Mouse (Mus musculus) embryonic facial prominence, embryonic 11.5 days (tissue): Measurements from ENCODE around the gene Ptpn6. TPM values are rescaled to one million over a fixed set of nuclear protein-coding genes. Genes with fewer than 3 reads are reported as not detected.

ENCODE experiments used
- ATAC-seq: fragments of 200-750 bp; cut with Nextera tagmentation; replicated peaks from 2 replicates; pipeline ENCODE4 v1.8.0; 2017; ENCODE audit warnings: low read depth; ENCODE audit not compliant: insufficient number of reproducible peaks, low FRiP score, low TSS enrichment
- DNase-seq: peaks from one replicate; pipeline ENCODE4 v3.0.0-alpha.2; 2015; ENCODE audit warnings: low spot score
- H3K27ac ChIP-seq: fragments of 300-500 bp; sonication (generic); replicated peaks from 2 replicates; pipeline ENCODE4 v1.5.1; 2014; ENCODE audit warnings: mild to moderate bottlenecking, low read depth, low read length, control low read depth
- H3K27me3 ChIP-seq: fragments of 300-500 bp; sonication (generic); 2 replicates; pipeline ENCODE4 v1.6.1; 2014; ENCODE audit warnings: mild to moderate bottlenecking, low read length, moderate library complexity, mixed read lengths; ENCODE audit not compliant: control insufficient read depth, insufficient read depth
- H3K36me3 ChIP-seq: fragments of 300-500 bp; sonication (generic); replicated peaks from 2 replicates; pipeline ENCODE4 v1.6.1; 2014; ENCODE audit warnings: low read depth, mild to moderate bottlenecking, low read length, moderate library complexity, mixed read lengths; ENCODE audit not compliant: control insufficient read depth, insufficient read depth
- H3K4me1 ChIP-seq: fragments of 300-500 bp; sonication (generic); 2 replicates; pipeline ENCODE4 v1.6.1; 2014; ENCODE audit warnings: low read length, mixed read lengths; ENCODE audit not compliant: control insufficient read depth, insufficient read depth
- H3K4me2 ChIP-seq: fragments of 300-500 bp; sonication (generic); 2 replicates; pipeline ENCODE4 v1.6.1; 2014; ENCODE audit warnings: low read depth, mild to moderate bottlenecking, control low read depth, low read length, moderate library complexity
- H3K4me3 ChIP-seq: fragments of 300-500 bp; sonication (generic); 2 replicates; pipeline ENCODE4 v1.5.1; 2014; ENCODE audit warnings: low read depth, low read length, control low read depth
- H3K9ac ChIP-seq: fragments of 300-500 bp; sonication (generic); replicated peaks from 2 replicates; pipeline ENCODE4 v1.6.1; 2014; ENCODE audit warnings: mild to moderate bottlenecking, control low read depth, low read length
- H3K9me3 ChIP-seq: fragments of 300-500 bp; sonication (generic); replicated peaks from 2 replicates; pipeline ENCODE4 v1.6.1; 2016; ENCODE audit warnings: mild to moderate bottlenecking, low read length, inconsistent platforms, mixed read lengths; ENCODE audit not compliant: control insufficient read depth
- WGBS: fragments of 180-500 bp; shearing (Covaris S2); extraction: QIAGEN DNeasy Blood & Tissue Kit; methylation state at CpG from one replicate; pipeline ENCODE4 v1.1.7; 2014; 5-methylcytosine and 5-hydroxymethylcytosine counted together
- polyA plus RNA-seq: library from polyadenylated mRNA; unstranded; fragments of >200 nt; fragmentation: Nextera tagmentation; extraction: Ambion mirVana; gene quantifications from 2 replicates; pipeline ENCODE4 v1.2.1, GENCODE M21; 2014

The Ptpn6 gene
- polyA plus RNA-seq, 1 experiment from 2014 or later: 6.0 TPM

GRCm38 (mm10) chr6:124720904-124721303 is 17.6 kb downstream of the Ptpn6 start:
- no peak overlapping the region for H3K27ac ChIP-seq
- peaks cover 2% of the 10 kb centered on the region for H3K36me3 ChIP-seq
- no peaks in the 10 kb centered on the region for H3K27me3 ChIP-seq
- H3K4me2 ChIP-seq: no peak overlapping the region
- H3K9me3 ChIP-seq: no peaks in the 10 kb centered on the region
- H3K9ac ChIP-seq: no peak overlapping the region
- no peak for ATAC-seq
- H3K4me1 ChIP-seq: no peaks in the 10 kb centered on the region
- no peak for DNase-seq
- 79% methylated on average over 11 of the region's 11 CpGs for WGBS
- no peak overlapping the region for H3K4me3 ChIP-seq

GRCm38 (mm10) chr6:124719354-124719978 is 19.0 kb downstream of the Ptpn6 start:
- Histone ChIP-seq H3K36me3 (peaks cover 7% of the 10 kb centered on the region), H3K4me2 (peak overlapping the region; percentile 16; the same call in 1 of the 2 replicates), H3K9me3 (no peaks in the 10 kb centered on the region), H3K9ac (peak overlapping the region; percentile 34; the same call in 1 of the 2 replicates), H3K27me3 (no peaks in the 10 kb centered on the region), H3K4me1 (no peaks in the 10 kb centered on the region), H3K27ac (no peak overlapping the region), H3K4me3 (peak overlapping the region; percentile 14; the same call in 1 of the 2 replicates)
- ATAC-seq: no peak
- 73% methylated on average over 7 of the region's 7 CpGs for WGBS
- no peak for DNase-seq

- H3K36me3 ChIP-seq: peaks cover 10% of the 10 kb centered on the region
- H3K4me3 ChIP-seq: peak overlapping the region; percentile 18
- H3K9ac ChIP-seq: peak overlapping the region; percentile 34
- H3K27me3 ChIP-seq: no peaks in the 10 kb centered on the region
- no peaks in the 10 kb centered on the region for H3K9me3 ChIP-seq
- DNase-seq (peak; percentile 49), ATAC-seq (no peak)
- no peak overlapping the region for H3K27ac ChIP-seq
- H3K4me2 ChIP-seq: 0 out of 2 replicates have a peak overlapping the region, but pooled peaks have one; percentile 11
- WGBS: 59% methylated on average over 14 of the region's 16 CpGs
- H3K4me1 ChIP-seq: no peaks in the 10 kb centered on the region; the same call in 1 of the 2 replicates
These were observed 19.8 kb downstream of the Ptpn6 start for GRCm38 (mm10) chr6:124718703-124719102.

- Histone ChIP-seq H3K9me3 (no peaks in the 10 kb centered on the region), H3K27ac (no peak overlapping the region), H3K4me3 (peak overlapping the region; percentile 18), H3K9ac (no peak overlapping the region; the same call in 1 of the 2 replicates), H3K36me3 (peaks cover 10% of the 10 kb centered on the region), H3K4me1 (no peaks in the 10 kb centered on the region; the same call in 1 of the 2 replicates), H3K4me2 (no peak overlapping the region), H3K27me3 (no peaks in the 10 kb centered on the region)
- no peak for ATAC-seq
- no peak for DNase-seq
- WGBS: 70% methylated on average over 13 of the region's 13 CpGs
These were observed 20.5 kb downstream of the Ptpn6 start for GRCm38 (mm10) chr6:124717968-124718367.

GRCm38 (mm10) chr6:124716864-124717490 is 21.5 kb downstream of the Ptpn6 start:
- ATAC-seq: no peak
- H3K9me3 ChIP-seq: no peaks in the 10 kb centered on the region
- no peak overlapping the region for H3K27ac ChIP-seq
- H3K27me3 ChIP-seq: no peaks in the 10 kb centered on the region
- peaks cover 10% of the 10 kb centered on the region for H3K36me3 ChIP-seq
- H3K4me3 ChIP-seq: no peak overlapping the region
- H3K4me1 ChIP-seq: no peaks in the 10 kb centered on the region; the same call in 1 of the 2 replicates
- DNase-seq: peak; percentile 66
- H3K9ac ChIP-seq: no peak overlapping the region
- H3K4me2 ChIP-seq: no peak overlapping the region
- WGBS: 69% methylated on average over 20 of the region's 20 CpGs

GRCm38 (mm10) chr6:124712918-124713317 is 25.6 kb downstream of the Ptpn6 start:
- H3K4me3 ChIP-seq: peak overlapping the region; percentile 70
- no peaks in the 10 kb centered on the region; the same call in 1 of the 2 replicates for H3K4me1 ChIP-seq
- no peak for ATAC-seq
- H3K27ac ChIP-seq: peak overlapping the region; percentile 53; the same call in 1 of the 2 replicates
- peaks cover 10% of the 10 kb centered on the region for H3K36me3 ChIP-seq
- WGBS: 16% methylated on average over 11 of the region's 11 CpGs
- H3K4me2 ChIP-seq: peak overlapping the region; percentile 89
- peak overlapping the region; percentile 87 for H3K9ac ChIP-seq
- no peak for DNase-seq
- no peaks in the 10 kb centered on the region for H3K27me3 ChIP-seq
- H3K9me3 ChIP-seq: no peaks in the 10 kb centered on the region

- H3K9ac ChIP-seq: peak within 1 kb of the TSS; percentile 87
- H3K36me3 ChIP-seq: peaks cover 10% of the 10 kb centered on the region
- peak within 1 kb of the TSS; percentile 53 for H3K27ac ChIP-seq
- no peaks in the 10 kb centered on the region; the same call in 1 of the 2 replicates for H3K4me1 ChIP-seq
- WGBS: under 1% methylated on average over 76 of the region's 76 CpGs
- DNase-seq (peak; percentile 99), ATAC-seq (peak; percentile 95)
- peak within 1 kb of the TSS; percentile 70 for H3K4me3 ChIP-seq
- peak within 1 kb of the TSS; percentile 89 for H3K4me2 ChIP-seq
- no peaks in the 10 kb centered on the region for H3K9me3 ChIP-seq
- no peaks in the 10 kb centered on the region for H3K27me3 ChIP-seq
These were observed 26.4 kb downstream of the Ptpn6 start, which contains the start of the genes Emg1 and Phb2 for GRCm38 (mm10) chr6:124711824-124712782. Gene Emg1 (minus strand): TSS chr6:124712178. Gene Phb2 (plus strand): TSS chr6:124712336.
